Mouse (Mus musculus) E14TG2a.4 (cell line): ENCODE data around the gene Gpr171.
A peak's percentile ranks its signal among the peaks of the same experiment; 100 is the strongest.

ENCODE experiments used
- H3K27me3 ChIP-seq: 2 replicates; pipeline ENCODE4 v1.6.1; 2014; ENCODE audit warnings: low read length, control low read depth; ENCODE audit not compliant: insufficient read depth
- H3K36me3 ChIP-seq: 2 replicates; pipeline ENCODE4 v1.6.1; 2014; ENCODE audit warnings: low read length, control low read depth; ENCODE audit not compliant: insufficient read depth
- H3K4me1 ChIP-seq: replicated peaks from 2 replicates; pipeline ENCODE4 v1.6.1; 2014; ENCODE audit warnings: low read depth, low read length, control low read depth
- H3K4me3 ChIP-seq: replicated peaks from 2 replicates; pipeline ENCODE4 v1.5.1; 2014; ENCODE audit warnings: mild to moderate bottlenecking, low read length
- H3K9me3 ChIP-seq: 2 replicates; pipeline ENCODE4 v1.6.1; 2014; ENCODE audit warnings: low read length, control low read depth
- CTCF ChIP-seq: conservative IDR thresholded peaks from 2 replicates; pipeline ENCODE4 v1.5.1; 2014; ENCODE audit warnings: low read length
- NANOG ChIP-seq: IDR thresholded peaks from 2 replicates; pipeline ENCODE4 v1.6.1; 2014; ENCODE audit warnings: borderline replicate concordance, low read length, mixed read lengths
- POU5F1 ChIP-seq: IDR thresholded peaks from 2 replicates; pipeline ENCODE4 v1.6.1; 2014; ENCODE audit warnings: low read length, borderline replicate concordance

Gpr171 gene

GRCm38 (mm10) chr3:59107439-59107838 is 5.8 kb upstream of the Gpr171 start:
- no peak for TF ChIP-seq CTCF
- no peak for TF ChIP-seq POU5F1
- TF ChIP-seq NANOG, result no peak
- H3K4me3 ChIP-seq, result no peak overlapping the region
- H3K36me3 ChIP-seq, result no peaks in the 10 kb centered on the region
- H3K4me1 ChIP-seq, result no peaks in the 10 kb centered on the region
- no peaks in the 10 kb centered on the region for H3K27me3 ChIP-seq
- no peaks in the 10 kb centered on the region for H3K9me3 ChIP-seq

DNA sequence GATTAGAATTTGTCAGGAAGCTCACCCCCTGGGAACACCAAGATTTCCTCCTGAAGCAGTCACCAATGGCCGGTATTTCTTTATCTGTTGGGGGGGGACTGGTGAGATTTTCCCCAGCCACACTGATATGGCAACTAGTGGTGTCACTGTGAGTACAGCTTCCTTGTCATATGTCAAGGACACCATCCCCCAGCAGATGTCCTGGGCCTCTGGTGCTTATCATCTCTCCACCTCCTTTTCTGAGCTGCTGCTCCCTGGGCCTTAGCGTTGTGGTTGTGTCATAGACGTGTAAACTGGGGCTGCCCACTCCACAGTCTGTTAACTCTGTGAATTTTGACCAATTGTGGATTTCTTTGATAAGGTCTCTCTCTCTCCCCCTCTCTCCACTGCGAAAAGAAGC is 2.8 kb upstream of the Gpr171 start:
- no peaks in the 10 kb centered on the region for H3K4me1 ChIP-seq
- H3K9me3 ChIP-seq, result no peaks in the 10 kb centered on the region
- H3K27me3 ChIP-seq, result no peaks in the 10 kb centered on the region
- TF ChIP-seq CTCF (no peak), POU5F1 (no peak), NANOG (no peak)
- no peak overlapping the region for H3K4me3 ChIP-seq
- H3K36me3 ChIP-seq, result no peaks in the 10 kb centered on the region

DNA sequence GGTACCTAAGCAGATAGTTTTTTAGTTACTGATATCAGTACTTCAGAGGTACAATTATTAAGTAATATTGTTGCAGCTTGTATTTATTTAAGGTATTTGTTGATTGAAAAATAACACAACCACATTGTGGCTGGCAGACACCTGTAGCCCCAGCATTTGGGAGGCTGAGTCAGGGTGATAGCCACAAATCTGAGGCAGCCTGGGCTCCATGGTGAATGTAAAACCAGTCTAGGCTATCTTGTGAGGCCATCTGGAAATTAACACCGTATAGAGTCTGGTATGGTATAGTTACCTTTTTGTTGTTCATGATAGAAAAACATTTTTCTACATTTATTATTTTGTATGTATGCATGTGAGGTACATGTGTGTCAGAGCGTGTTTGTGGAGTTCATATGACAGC is 525 bp upstream of the Gpr171 start:
- TF ChIP-seq NANOG (no peak), POU5F1 (no peak), CTCF (no peak)

DNA sequence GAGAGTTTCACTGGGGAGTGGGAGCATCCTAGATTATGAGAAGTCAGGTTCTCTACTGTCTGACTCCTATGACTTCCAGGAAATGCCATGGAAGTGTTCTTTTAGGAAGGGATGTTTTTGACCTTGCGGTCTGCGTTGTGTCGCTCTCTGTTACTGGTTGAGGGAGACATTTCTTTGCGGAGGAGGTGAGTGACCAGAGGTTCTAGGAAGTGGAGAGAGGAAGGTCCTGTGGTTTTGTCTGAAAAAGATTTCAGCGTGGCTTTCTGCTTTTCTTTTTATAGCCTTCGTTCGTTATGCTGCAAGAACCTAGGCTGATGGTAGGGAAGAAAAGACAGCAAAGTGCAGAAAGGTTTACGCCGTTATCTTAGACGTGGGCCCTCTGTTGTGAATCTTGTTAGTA is 3.1 kb downstream of the Gpr171 start:
- H3K27me3 ChIP-seq, result no peaks in the 10 kb centered on the region
- no peaks in the 10 kb centered on the region for H3K9me3 ChIP-seq
- no peak overlapping the region for H3K4me3 ChIP-seq
- H3K4me1 ChIP-seq, result no peaks in the 10 kb centered on the region
- TF ChIP-seq POU5F1 (no peak), NANOG (no peak), CTCF (no peak)
- no peaks in the 10 kb centered on the region for H3K36me3 ChIP-seq

More for the DNA sequence above, 525 bp upstream of the Gpr171 start:
- Histone ChIP-seq H3K36me3 (no peaks in the 10 kb centered on the region), H3K27me3 (no peaks in the 10 kb centered on the region), H3K9me3 (no peaks in the 10 kb centered on the region), H3K4me3 (no peak overlapping the region), H3K4me1 (no peaks in the 10 kb centered on the region)

DNA sequence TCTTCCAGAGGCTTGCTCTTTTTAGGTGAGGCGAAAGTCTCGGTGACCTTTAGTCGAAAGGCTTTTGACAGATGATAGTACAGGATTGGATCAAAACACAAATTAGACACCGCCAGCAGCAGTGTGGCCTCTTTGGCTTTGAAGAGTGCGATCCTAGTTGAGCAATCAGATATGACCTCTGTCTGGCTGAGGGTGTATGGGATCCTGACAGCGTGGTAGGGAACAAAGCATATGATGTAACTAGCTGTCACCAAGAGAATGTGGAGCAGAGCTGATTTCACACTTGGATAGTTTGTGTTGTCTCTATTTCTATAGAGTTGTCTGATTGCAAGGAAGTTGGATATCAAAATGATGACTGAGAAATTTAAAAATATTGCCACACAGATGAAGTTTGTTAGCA is 4.2 kb downstream of the Gpr171 start:
- Histone ChIP-seq H3K27me3 (no peaks in the 10 kb centered on the region), H3K9me3 (no peaks in the 10 kb centered on the region), H3K4me3 (no peak overlapping the region), H3K36me3 (no peaks in the 10 kb centered on the region), H3K4me1 (no peaks in the 10 kb centered on the region)
- no peak for TF ChIP-seq CTCF
- no peak for TF ChIP-seq POU5F1
- no peak for TF ChIP-seq NANOG

DNA sequence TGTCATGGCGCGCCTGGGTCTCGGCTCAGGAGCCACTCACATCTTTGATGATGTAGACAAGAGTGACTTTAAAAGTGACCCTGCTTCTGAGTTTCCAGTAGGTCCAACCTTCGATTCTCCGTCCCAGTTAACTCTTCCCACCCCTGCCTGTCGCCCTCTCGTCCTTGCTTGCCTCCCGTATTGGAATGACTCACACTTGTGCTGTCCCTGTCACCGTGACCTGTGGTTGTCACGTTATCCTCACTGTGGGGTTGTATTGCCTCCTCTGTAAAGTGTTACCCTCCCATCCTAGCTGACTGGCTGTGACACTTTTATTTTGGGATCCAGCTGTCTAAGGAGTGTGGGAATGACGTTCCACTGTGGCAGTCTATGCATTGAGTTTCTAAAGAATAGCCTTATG is 8.9 kb downstream of the Gpr171 start:
- Histone ChIP-seq H3K9me3 (peaks cover 6% of the 10 kb centered on the region), H3K4me1 (no peaks in the 10 kb centered on the region)
- TF ChIP-seq POU5F1, result no peak
- no peak for TF ChIP-seq CTCF
- TF ChIP-seq NANOG, result no peak

DNA sequence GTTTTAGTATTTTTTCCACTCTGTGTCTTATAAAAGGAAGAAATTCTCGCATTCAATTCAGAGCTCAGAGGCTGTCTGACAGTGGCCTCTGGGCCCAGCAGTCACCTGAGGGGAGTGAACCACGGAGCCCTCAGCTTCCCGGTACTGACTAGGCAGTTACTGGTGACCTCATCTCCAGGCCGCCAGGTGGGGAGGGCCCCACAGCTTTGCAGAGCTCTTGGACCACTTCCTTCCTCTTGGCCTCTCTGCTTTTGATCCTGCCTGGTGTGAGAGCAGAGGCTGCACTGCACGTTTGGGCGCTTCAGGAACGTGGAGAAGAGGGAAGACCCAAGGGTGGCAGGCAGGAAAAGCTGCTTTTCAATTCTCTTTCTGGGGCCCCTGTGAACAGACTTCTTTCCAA is 20.7 kb downstream of the Gpr171 start:
- Histone ChIP-seq H3K4me3 (no peak overlapping the region), H3K9me3 (no peaks in the 10 kb centered on the region), H3K4me1 (peaks cover 12% of the 10 kb centered on the region), H3K27me3 (no peaks in the 10 kb centered on the region), H3K36me3 (no peaks in the 10 kb centered on the region)
- TF ChIP-seq POU5F1, result no peak
- TF ChIP-seq NANOG, result no peak
- no peak for TF ChIP-seq CTCF

More for the DNA sequence above, 8.9 kb downstream of the Gpr171 start:
- Histone ChIP-seq H3K36me3 (no peaks in the 10 kb centered on the region), H3K4me3 (no peak overlapping the region), H3K27me3 (no peaks in the 10 kb centered on the region)

DNA sequence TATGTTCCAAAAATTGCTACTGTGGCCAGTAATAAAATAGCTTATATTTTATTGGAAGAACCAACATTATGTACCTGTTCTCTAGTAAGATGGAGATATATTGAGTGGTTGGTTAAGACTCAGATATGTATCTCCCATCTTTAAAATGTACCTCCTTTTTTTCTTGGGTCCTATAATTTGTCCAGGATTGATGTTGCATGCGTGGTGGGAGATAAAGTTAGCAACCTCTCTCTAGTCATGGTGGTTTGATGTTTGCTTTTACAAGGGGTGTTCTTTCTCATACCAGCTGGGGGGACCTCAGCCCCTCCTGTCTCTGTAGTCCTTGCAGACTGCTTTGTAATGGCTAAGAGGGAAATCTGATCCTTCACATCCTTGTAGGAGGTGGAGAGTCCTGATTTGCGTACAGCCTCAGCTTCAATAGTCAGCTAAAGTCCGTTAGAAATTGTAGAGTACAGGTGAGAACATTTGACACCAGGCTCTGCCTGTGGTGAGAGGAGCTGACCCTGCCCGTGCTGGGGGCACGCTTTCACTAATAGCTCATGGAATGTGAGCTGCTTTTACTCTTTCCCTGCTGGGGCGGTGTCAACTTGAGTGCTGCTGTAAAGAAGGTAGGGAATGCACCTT is 21.2 kb downstream of the Gpr171 start:
- TF ChIP-seq NANOG, result no peak
- no peak for TF ChIP-seq POU5F1
- peaks cover 12% of the 10 kb centered on the region for H3K4me1 ChIP-seq
- no peak overlapping the region for H3K4me3 ChIP-seq
- no peaks in the 10 kb centered on the region for H3K36me3 ChIP-seq
- no peaks in the 10 kb centered on the region for H3K27me3 ChIP-seq
- H3K9me3 ChIP-seq, result no peaks in the 10 kb centered on the region

DNA sequence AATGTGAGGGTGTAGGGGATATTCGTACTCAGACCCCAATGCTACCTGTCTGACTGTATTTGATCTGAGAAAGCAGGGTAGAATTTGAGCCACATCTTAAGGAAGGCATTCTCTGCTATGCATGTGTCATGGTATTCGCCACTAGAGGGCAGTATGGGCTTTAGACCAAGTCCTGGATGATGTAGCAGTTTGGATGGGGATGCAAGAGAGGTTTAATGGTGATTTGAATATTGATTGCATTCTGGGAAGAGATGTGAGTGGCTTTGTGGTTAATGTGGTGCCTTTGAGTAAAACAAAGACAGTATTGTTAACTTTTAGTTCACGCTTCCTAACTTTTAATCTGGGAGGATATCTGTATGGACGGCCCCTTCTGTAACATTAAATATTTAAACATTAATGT is 22.3 kb downstream of the Gpr171 start:
- Histone ChIP-seq H3K9me3 (no peaks in the 10 kb centered on the region), H3K4me1 (peaks cover 12% of the 10 kb centered on the region), H3K4me3 (no peak overlapping the region), H3K27me3 (no peaks in the 10 kb centered on the region), H3K36me3 (no peaks in the 10 kb centered on the region)
- peak; percentile 86 for TF ChIP-seq CTCF
- TF ChIP-seq NANOG, result no peak
